Mouse (Mus musculus) ES-Bruce4 (cell line): ENCODE data around the gene Ppdpf.

Experiments used
- CTCF ChIP-seq: IDR thresholded peaks from one replicate; pipeline ENCODE4 v1.8.1; 2011; ENCODE audit warnings: low read depth, low read length
- POLR2A ChIP-seq: IDR thresholded peaks from one replicate; pipeline ENCODE4 v1.8.1; 2011; ENCODE audit warnings: low read length; ENCODE audit not compliant: insufficient read depth

GRCm38 (mm10) chr2:181159091-181159514, 27.9 kb upstream of the Ppdpf start:
- no peak for TF ChIP-seq CTCF
- no peak for TF ChIP-seq POLR2A
